Mouse (Mus musculus) heart, postnatal 0 days (tissue): ENCODE measurements around the gene Ston2.

ENCODE experiments used
- CTCF ChIP-seq: IDR thresholded peaks from 2 replicates; pipeline ENCODE4 v1.5.1; 2016; ENCODE audit warnings: antibody characterized with exemption, control low read depth, low read depth
- EP300 ChIP-seq: IDR thresholded peaks from 2 replicates; pipeline ENCODE4 v1.6.1; 2016; ENCODE audit warnings: antibody characterized with exemption, low read depth

- TF ChIP-seq CTCF (no peak), EP300 (no peak)
These were observed 80.4 kb downstream of the Ston2 start for GRCm38 (mm10) chr12:91707807-91708206.
